Mouse (Mus musculus) layer of hippocampus, adult 2 months (tissue): ENCODE measurements at regions not wholly inside any gene's neighbourhood (a gene's known extent, or its start where the extent isn't known, plus 50 kb on each side); places are given as distances from the start of the nearest gene placed in this dataset.

Experiments used
- DNase-seq, 2 experiments: peaks; one replicate each; pipeline ENCODE4 v3.0.0; 2022; ENCODE audit warnings: low spot score in 2 of 2
- H3K27ac ChIP-seq: fragments of 200-600 bp; 2 replicates; pipeline ENCODE4 v1.8.1; 2022
- H3K4me3 ChIP-seq: fragments of 200-600 bp; 2 replicates; pipeline ENCODE4 v1.8.1; 2022; ENCODE audit warnings: mild to moderate bottlenecking
- CTCF ChIP-seq: fragments of 200-600 bp; conservative IDR thresholded peaks from 2 replicates; pipeline ENCODE4 v1.8.1; 2022; ENCODE audit warnings: antibody characterized with exemption, mild to moderate bottlenecking, moderate library complexity

DNA sequence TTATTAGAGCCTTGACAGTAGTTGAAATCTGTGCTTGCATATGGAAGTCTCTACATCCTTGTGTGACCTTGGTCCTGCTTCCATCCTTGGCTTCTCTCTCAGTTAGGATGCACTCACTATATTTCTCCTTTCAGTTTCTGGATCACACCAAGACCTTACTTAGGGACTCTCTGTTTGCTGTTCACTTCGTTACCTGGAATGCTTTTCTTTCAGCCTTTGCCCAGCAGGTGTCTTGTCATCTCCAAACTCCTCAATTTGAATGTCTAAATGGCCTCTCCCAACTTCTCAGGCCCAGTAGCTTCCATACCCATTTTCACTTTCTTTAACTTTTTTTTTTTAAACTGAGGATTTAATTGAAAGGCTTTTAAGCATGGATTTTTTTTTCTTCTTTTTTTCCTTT lies 74.0 kb upstream of the Igfbp7 start:
- no peak for DNase-seq
- TF ChIP-seq CTCF = no peak
- H3K27ac ChIP-seq = no peak overlapping the region
- no peak overlapping the region for H3K4me3 ChIP-seq

- Histone ChIP-seq H3K27ac (peak overlapping the region; percentile 21), H3K4me3 (peak overlapping the region; percentile 13; the same call in 1 of the 2 replicates)
- peak; percentile 46 for TF ChIP-seq CTCF
- peak; percentile 38 to 57 for DNase-seq
These were observed 70.0 kb upstream of the Igfbp7 start for GRCm38 (mm10) chr5:77477794-77478193.

GRCm38 (mm10) chr5:77473896-77474486 lies 66.2 kb upstream of the Igfbp7 start:
- no peak overlapping the region for H3K4me3 ChIP-seq
- TF ChIP-seq CTCF = no peak
- DNase-seq = no peak
- no peak overlapping the region for H3K27ac ChIP-seq

DNA sequence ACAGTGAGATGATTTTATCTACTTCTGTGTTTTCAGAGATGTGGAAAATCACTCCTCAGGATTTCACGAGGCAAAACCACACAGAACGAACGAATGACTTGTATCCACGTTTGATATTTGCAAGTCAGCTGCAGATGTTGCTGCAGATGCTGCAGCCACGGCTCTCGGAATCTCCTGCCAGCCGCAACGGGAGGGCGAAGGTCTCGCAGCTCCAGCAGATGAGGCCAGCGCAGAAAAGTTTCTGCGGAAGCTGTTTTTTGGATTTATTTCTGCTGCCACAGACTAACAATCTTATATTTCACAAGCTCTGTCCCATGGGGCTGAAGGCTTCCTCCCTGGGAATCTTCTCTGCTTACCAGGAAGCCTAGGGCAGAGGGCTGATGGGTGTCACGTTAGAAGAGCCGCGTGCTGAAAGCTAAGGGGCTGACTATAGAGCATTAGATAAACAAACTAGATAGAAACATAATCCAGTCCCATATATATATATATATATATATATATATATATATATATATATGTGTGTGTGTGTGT lies 61.5 kb upstream of the Igfbp7 start:
- Histone ChIP-seq H3K27ac (no peak overlapping the region), H3K4me3 (no peak overlapping the region)
- DNase-seq = no peak
- TF ChIP-seq CTCF = no peak

GRCm38 (mm10) chr5:77468467-77468866 lies 60.6 kb upstream of the Igfbp7 start:
- Histone ChIP-seq H3K4me3 (no peak overlapping the region), H3K27ac (no peak overlapping the region)
- DNase-seq = peak in 1 of 2 experiments; percentile 51
- peak; percentile 86 for TF ChIP-seq CTCF

DNA sequence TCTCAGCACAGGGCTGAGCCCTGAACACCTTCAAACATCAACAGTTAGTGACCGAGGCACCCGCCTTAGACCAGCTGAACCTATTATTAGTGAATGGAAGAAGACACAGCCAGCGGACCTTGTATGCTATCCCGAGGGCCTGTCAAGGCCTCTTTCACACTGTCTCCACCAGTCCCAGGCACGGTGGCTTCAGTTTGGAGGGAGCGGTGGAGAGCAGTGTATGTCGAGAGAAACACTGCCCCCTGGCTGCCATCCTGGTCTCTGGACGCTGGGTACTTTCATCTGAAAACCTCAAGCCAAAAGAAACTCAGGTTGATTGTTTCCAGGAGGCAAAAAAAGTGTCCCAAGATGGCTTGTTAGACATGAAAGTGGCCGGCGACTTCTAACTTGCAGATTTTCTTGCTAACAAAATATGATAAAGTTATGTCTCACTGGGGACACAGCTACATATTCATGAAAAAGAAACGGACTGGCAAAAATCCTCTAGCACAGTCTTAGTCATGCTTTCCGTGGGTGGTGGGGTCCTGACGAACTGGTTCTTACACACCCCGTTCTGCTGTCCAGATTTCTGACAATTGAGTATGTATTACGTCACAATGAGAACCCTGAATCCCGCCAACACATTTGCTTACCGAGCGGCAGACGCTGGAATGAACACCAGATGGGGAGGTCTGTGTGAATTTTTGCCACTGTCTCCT lies 57.2 kb upstream of the Igfbp7 start:
- no peak overlapping the region for H3K27ac ChIP-seq
- no peak overlapping the region; the same call in 1 of the 2 replicates for H3K4me3 ChIP-seq
- DNase-seq = peak; percentile 18 to 63
- peak; percentile 91 for TF ChIP-seq CTCF

- Histone ChIP-seq H3K27ac (peak overlapping the region; percentile 81), H3K4me3 (peak overlapping the region; percentile 75)
- peak; percentile 91 to 97 for DNase-seq
- TF ChIP-seq CTCF = peak; percentile 81
These were observed 52.3 kb upstream of the Igfbp7 start for GRCm38 (mm10) chr5:77459896-77460717.
